Mouse (Mus musculus) Muller cell, postnatal 12 days (primary cell): ENCODE measurements at regions not wholly inside any gene's neighbourhood (a gene's known extent, or its start where the extent isn't known, plus 50 kb on each side); places are given as distances from the start of the nearest gene placed in this dataset.

ENCODE experiments used
- DNase-seq: peaks from one replicate; pipeline ENCODE4 v3.0.0-alpha.2; 2015; ENCODE audit errors: inconsistent ontology term

DNA sequence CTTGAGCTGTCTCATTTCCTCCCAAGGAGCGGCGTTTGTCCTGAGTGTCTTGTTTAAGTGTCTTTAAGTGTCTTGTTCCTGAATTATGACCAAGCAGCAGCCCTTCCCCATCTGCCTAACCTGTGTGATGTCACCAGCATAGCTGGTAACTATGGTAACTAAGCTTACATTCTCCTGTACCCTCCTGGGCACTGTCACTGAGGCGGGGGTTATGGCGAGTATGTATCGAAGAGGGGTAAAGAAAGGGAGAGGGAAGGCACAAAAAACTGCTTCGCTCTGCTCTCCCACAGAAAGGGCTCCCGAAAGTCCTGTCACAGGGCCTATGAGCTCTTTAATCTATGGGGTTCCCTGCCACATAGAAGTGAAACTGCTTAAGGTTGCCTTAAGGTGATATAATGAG lies 89.6 kb downstream of the Ppp4r2 start:
- no peak for DNase-seq

DNA sequence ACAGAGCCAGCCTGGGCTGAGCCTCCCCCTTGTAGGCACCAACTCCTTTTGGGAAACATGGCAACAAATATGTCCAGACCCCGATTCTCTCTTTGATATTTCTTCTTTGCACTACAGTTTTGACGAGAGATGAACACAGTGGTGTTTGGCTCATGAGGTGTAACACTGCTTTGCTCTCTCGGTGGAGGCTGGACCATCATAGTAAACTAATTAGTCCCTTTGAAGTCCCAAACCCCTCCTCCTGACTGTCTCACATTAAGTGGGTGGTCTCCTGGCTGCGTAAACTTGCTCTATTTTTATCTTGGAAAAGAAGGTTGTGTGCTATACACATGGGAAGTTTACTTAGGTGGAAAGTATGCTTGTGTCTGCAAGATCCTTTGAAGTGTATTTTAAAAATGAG lies 90.3 kb downstream of the Ppp4r2 start:
- DNase-seq: no peak

DNA sequence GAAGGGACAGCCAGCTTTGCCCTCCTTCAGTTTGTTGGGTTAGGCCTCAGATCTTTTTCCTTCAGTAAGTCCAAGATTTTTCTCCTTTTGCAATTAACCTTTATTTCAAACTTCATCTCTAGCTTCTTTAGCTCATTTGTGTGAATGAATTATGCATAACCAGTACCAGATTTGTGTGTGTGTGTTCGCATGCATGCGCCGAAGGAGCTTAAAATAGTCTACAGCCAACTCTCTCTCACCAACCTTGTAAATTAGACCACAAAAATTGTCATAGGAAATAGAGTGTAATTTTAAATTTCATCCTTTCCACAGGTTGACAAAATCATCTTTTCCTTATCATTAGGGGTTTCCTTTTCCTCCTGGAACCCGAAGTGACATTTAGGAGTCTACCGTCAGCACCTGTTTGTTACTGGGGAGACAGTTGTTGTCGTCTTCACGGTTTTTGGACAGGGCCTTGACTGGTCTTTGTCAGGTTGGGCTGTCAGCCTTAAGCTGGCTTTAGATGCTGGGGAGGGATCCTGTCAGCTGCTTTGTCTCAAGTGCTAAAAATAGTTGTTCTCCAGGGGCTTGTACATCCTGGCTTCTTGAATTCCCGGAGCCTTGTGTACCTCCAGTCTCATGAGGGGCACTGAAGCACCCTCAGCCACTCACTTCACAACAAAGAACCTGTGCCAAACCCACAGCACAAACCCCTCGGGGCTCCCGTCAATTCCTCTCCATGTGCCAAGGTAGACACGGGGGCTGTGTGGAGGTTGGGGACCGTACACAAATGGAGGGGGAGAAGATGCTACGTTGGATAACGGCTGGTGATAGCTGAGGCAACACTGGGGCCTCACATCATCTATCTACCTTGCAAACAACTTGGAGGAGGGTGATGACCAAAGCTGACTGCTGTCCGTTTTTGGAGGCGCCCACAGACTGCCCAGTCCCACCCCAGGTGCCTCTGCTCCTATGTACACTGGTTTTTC lies 95.7 kb downstream of the Ppp4r2 start:
- DNase-seq: no peak

DNA sequence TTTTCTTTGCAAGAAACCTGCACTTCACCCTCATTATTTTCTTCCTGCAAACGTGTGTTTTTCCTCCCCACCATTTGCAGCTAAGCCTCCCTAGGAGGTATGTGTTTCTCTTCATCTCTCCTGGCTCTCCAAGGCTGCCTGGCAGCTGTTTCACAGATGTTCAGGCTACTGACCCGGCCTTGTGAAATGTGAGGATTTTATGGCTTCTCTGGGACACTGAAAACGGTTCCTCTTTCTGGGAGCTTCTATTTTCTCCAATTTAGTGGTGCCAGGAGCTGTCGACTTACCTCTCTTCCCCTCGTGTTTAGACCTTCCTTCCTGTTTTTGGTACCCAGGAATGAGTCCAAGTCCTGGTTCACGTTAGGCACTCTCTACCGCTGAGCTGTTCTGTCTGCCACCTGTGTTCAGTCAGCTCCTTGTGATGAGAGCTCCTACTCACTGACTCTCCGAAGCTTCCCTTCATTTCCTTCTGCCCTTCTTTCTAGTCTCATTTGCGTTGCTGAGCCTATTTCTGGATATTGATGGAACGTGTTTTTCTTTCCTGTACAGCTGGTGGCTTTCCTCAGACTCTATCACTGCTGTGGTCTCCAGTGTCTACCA lies 96.4 kb downstream of the Ppp4r2 start:
- DNase-seq: no peak

DNA sequence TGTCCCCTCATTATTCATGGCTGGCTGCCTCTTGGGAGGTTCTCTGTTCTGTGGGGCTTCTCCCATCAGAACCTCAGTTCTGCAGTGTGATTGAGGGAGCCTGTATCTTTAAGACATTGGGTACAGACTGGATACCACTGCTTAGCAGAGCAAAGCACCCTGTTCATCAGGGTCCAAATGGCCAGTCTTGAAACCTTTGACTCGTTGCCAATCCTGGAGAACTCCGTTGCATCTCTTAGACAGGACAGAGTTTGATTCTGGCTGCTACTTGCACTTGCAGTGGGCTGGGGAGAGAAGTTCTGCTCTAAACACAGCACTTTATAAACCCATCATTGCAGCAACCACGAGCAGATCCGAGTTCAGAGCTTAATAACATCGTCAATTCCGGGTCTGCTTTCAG lies 97.3 kb downstream of the Ppp4r2 start:
- no peak for DNase-seq

DNA sequence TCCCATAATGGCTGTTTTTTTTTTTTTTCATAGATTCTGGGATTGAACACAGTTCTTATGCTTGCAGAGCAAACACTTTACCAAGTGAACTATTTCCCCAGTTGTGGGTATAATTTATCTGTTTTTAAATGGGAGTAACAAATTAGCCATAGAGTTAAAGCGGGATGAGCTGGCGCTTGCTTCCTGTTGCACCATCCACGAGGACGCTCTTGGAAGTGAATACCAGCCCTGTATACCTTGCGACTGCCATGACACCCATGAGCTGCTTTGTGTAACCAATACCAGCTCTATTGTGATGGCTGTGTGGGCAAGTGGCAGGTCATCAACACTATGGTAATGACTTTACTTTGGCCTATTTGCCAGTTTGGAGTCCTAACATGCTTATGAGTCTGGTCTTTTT lies 101.0 kb downstream of the Ppp4r2 start:
- no peak for DNase-seq

DNA sequence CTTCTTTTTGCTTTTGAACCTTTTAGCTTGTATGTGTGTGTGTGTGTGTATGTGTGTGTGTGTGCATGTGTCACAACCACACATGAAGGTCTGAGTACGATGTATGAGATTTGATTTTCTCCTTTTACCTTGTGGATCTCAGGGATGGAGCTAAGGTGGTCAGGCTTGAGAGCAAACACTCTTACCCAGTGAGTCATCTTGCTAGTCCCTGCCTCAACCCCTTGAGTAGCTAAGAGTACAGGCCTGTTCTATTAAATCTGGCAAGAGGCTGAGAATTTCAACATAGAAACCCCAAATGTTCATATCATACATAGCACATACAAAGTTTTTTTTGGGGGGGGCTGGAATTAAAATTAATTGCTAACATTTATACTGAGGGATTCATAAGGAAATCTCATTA lies 104.4 kb downstream of the Ppp4r2 start:
- DNase-seq: no peak

DNA sequence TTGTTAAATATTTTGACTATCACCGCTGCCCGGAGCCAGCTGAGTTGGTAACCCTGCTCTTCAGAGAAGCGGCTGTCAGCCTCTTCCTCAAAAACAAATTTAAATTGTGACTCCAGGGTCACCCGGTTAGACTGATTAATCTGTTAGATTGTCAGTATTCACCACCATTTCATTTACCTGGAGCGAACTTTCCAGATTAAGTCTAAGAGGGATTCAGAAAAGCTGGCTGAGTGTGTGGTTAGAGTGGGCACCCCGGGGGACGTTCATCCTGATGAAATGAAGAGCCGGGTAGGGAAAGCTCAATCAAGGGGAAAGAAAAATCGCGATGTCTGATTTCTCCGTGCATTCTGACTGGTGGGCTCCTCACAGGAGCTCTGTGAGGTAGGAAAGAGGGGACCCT lies 105.0 kb downstream of the Ppp4r2 start:
- DNase-seq: no peak

DNA sequence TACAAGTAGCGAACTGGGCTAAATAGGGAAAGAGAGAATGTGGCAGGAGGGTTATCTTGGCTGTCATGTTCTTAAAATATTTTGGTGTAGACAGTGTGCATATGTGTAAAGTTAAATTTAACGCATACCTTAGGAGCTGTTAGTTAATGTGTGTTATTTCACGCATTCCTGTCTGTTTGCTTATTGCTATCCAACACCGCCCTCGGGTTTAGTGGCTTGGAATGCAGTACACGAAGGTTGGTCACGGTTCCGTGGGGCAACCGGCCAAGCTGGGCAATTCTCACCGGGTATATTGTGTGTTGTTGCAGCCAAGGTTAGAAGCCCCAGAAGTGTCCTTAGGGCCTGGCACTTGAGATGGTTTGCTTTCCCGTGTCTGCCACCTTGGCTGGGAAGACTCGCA lies 105.6 kb downstream of the Ppp4r2 start:
- DNase-seq: no peak

DNA sequence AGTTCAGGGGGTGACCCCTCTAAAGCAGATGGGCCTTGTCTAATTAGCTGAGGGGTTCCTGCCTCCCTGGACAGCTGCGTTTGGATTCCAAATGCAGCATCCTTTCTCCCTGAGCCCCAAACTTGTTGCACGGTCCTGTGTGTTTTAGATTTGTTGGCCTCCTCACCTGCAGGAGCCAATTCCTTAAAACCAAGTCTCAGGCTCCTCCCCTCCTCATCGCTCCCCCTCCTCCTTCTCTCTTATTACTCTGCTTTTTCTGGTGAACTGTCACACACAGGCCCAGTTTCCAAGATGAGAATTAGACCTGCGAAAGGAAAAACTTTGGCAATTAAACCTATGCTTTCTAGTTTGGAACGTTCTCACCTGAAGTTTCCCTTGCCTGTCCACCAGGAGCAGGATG lies 106.3 kb downstream of the Ppp4r2 start:
- no peak for DNase-seq

DNA sequence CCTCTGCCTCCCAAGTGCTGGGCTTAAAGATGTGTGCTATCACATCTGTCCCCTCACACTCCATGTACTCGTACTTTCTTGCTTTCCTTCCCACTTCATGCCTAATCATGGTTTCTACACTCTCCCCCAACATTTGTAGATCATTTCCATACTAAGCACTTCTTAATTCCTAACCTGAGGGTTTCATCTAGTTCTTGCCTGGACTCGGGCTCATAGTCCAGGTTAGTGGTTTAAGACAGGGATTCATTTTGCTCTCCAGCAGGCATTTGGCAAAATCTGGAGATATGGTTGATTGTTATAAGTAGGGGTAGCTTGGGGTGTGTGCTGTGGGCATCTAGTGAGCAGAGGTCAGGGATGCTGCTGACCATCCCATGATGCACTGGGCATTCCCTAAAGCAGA lies 108.3 kb downstream of the Ppp4r2 start:
- DNase-seq: no peak

DNA sequence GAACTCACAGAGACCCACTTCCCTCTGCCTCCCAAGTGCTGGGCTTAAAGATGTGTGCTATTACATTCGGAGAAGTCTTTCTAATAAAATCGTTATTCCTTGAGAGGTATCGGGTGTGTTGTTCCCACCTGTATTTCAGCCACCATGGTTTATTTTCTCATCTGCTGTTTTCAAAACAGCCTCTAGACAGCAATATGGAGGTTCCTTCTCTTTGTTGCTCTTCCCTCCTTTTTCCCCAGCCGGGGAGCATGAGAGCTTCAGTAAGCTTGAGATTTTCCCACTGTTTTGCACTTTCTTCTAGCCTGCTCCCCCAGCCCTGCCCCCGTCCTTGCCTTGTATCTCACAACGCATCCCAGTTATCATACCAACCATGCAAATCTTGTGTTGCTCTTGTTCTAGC lies 109.5 kb downstream of the Ppp4r2 start:
- DNase-seq: no peak

DNA sequence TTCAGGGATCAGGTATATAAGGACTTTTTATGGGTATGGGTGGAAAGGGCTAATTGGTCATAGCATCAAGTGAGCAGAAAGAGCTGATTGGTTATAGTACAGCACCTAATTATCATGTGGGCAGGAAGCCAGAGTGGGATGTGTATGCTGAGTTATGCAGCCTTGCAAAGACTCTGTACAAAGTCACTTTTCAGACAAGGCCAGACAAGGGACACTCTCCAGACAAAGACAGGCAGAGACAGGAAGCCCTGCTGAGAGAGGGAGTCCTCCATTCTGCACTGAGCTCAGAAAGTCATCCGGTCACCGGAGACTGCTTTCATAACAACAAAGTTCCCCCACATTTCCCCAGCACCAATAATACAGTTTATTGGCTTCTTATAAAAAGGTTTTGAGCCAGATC lies 112.4 kb downstream of the Ppp4r2 start:
- no peak for DNase-seq

DNA sequence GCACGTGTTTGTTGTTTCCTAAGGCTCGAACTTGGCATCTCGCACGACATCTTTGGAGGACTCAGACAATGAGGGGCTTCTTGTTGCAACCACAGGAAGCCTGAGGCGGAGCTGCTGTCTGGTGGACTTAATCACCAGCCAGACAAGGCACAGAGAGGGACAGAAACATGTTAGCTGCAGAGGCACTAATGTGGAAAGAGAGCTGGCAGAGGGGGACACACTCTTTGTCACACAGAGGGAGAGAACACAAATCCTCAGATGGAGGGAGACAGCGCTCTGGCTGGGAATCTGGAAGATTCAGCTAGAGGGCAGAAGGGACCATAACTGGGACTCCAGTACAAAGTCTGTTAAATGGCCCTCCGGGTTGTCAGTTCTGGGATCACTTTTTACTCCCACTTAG lies 114.9 kb downstream of the Ppp4r2 start:
- no peak for DNase-seq

DNA sequence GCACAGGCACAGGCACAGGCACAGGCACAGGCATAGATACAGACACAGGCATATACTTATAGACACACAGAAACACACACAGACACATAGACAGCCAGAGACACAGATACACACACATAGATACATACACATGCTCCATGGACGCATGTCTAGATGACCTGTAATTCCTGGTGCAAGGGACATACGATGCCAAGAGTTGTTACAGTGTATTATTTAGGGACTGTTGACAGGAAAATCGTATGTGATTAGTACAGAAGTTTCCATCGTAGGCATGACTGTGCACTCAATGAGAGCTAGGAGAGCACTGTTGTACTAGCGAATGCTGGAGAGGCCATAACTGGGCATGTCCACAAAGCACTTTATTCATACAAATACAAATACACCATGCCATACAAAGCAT lies 118.2 kb downstream of the Ppp4r2 start:
- no peak for DNase-seq

DNA sequence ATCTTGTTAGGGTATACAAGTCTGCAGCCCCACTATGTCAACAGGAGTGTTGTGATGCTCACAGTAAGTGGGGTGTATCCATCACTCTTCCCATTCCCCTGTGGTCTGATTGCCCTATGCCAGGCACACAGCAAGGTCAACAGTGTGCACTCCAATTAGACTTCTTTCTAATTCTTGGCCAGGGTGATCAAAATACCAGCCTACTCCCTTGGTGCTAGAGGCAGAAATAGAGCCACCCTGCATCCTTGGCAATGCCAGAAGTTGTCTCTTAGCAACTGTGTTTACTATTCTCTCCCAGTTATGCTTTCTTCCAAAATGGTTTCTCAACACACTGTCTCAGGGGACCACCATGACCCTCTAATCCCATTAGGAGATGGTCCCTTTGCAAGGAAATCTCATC lies 119.0 kb downstream of the Ppp4r2 start:
- DNase-seq: no peak

DNA sequence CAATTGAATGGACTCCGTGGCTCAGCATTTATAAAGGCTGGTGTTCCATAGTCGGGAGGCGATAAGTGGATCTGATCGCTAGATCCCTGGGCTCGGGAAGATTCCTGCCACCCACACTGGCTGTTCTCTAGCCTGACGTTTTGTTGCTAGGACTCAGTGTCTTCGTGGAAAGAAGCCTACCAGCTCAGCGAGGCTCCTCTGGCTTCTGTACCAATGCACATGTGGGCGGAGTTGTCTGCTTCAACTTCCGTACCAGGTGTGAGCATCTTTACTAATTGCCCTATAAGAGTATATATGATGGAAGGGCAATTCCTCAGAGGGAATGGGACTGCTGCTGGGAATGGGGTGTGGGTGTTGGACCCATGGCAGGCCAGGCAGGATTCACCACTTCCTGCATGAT lies 121.1 kb downstream of the Ppp4r2 start:
- no peak for DNase-seq

DNA sequence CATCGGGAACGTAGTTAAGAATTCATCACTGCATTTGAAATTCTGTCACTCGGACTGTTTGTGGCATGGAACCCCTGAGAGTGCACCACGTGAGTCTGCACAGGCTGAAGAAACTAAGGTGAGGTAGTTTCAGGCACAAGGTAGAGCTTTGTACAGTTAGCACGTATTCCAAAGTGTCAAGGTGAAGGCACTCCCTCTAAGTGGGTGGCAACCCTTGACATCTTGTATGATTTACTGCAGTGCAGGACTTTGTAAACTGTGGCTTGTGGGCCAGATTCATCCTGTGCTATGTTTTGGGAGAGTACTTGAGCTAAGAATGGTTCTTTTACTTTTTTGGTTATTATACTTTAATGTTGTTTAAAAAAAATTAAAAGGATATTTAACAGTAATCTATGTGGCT lies 133.1 kb downstream of the Ppp4r2 start:
- no peak for DNase-seq

DNA sequence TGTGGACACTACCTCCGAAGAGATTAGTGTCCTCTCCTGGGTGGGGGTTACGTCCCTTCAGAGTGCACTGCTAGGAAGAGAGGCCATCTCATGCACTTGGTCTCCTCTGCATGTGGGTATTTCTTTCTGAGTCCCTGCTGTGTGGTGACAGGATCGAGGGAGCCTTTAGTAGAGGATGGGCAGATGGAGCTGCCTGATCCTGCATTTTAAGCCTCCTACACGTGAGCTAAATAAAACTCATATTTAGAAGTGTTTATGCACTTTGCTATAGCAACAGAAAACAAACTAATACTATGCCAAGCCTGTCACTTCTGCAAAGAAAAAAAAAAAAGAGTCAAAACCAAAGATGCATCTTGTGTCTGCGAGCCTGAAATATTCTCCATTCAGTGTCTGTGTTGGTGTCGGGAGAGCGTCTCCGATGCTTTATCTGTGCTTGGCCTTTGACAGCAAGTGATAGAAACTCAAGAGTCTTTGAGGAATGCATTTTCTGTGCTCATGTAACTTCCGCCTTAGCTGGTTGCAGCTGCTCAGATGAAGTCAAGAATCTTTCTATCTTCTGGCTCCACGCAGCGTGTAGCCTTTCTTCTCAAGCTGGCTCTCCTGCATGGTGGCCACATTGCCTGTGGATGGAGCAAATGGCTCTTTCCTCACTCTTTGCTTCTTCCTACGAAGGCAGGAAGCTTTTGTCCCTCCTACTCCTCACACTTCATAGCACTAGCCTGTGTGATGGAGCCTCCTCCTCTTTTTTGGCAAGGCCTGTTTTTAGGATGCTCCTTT lies 134.8 kb downstream of the Ppp4r2 start:
- no peak for DNase-seq

DNA sequence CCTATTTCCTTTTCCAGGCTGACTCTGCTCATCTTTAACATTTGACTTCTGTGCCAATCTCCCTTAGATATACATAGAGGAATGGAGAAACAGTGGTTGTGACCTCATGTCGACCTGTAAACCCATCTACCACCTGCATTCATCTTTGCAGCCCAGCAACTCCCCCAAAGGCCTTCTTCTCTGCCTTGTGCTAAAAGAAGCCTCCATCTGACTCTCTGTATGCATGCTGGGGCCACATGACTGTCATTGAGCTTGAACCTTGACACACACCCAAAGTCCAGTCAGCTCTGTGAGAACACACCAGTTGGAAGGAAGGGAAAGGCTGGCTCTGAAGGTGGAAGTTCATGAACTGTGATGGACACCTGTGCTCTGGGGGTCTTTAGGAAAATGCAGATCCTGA lies 135.5 kb downstream of the Ppp4r2 start:
- DNase-seq: no peak

DNA sequence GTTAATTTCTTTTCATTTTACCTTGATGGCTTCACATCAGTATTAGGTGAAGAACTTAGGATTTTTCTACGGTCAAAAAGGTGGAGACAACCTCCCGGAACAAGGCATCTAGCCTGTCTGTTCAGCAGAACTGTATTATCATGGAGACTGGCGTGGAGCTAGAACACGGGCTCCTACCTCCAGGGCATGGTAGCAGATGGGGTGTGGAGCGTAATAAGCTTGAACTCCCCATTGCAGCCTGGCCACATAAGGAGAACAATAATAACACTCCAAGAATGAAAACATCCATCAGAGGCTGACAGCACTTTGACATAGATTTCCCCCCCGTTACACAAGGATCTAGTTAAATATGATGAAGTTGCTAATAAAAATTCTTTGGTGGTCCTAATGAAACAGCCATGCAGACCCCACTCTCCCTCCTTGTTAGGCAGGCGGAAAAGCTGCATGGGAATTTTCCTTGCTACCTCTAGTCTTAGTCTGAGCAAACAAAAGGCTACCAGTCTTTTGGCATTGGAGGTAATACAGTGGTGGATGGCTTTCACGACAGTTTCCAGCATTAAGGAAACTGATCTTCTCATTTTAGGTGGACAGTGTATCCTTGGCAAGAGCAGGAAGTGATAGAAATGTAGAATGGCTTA lies 137.5 kb downstream of the Ppp4r2 start:
- DNase-seq: no peak

DNA sequence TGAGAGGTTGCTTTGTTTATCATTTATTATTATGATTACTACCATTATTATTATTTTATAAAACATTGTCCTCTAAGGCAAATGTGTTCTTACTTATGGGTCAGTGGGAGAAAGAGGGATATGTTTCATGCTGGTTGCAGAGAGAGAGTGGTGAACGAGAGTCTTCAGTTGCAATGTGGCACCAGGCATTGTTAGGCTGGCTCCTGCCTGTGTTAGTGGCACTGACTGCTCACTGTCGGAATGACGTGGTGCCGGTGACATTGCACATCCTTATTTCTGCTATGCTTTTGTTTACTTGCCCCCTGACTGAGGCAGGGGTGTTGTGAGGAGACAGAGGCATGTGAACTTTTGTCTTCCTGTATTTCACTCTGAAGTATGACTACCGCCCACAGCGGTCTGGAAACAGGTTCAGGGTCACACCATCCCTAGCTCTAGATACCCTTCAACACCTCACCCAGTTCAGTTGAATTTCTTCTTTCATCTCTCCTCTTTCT lies 138.1 kb downstream of the Ppp4r2 start:
- no peak for DNase-seq
